Mouse (Mus musculus): ENCODE results near the gene Tnrc6c.

DNA sequence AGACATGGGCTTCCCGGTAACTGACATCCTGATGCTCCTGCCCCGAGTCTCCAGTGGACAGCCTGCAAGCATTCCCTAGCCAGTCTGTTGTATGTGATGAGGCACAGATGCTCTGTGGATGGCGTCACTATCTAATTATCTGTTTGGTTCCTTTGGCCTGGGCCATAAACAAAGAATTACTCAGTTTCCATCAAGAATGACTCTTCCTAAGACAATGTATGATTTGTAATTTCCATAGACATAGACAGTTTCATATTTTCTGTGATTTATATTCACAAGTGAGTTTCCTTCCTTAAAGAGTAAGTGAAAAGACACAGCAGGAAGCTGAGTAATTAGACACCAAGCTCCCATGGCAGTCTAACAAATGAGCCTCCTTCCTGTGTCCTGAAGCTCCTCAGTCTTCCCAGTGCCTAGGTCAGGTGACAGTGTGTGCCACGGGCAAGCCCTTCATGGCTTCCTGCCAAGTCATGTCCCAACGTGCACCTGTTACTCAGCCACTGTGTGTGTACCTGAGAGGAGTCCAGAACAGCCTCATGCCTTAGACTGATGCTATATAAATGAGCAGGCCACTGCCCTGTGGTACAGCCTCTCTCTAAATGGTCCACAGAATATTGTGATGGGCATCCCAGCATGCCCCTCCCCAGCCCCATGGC is 82.1 kb downstream of the Tnrc6c start:
- TF ChIP-seq CTCF (IDR thresholded peaks at IDR 0.05; ENCODE audit: low read depth, low read length): no peak
- no peak for TF ChIP-seq POLR2A (IDR thresholded peaks at IDR 0.05; ENCODE audit: borderline replicate concordance, low read depth, low read length)

All from bone marrow macrophage, adult 2 months (primary cell).